9 mouse cellular contexts compared by ENCODE assay signal in the genomic region with DNA sequence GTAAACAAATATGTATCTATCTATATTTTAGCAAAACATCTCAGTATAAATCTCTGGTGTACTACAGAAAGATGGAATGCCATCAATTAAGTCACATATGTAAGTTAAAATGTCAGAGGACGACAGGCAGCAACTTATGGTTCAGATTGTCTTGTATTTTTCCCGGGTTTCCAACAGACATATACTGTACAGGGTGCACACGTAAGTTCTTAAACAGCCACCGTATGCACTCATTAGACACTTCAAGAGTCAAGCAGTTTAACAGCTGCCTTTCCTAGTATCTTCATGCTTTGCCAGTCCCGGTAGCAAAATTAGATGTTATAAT. TPM values are rescaled to one million over a fixed set of nuclear protein-coding genes. Genes with fewer than 3 reads are reported as not detected.
A peak's percentile ranks its signal among the peaks of the same experiment; 100 is the strongest.
DNase-seq lines count a peak whose midpoint lies in the region; ATAC-seq and TF ChIP-seq lines count a peak whose summit lies in the region.
"Had no signal": no experiment of that assay in that cellular context is flagged by ENCODE, and none has a peak within 500 bp of the region (broad histone marks: within the 10 kb centered on the region; RNA-seq: fewer than 3 reads in every experiment).

No protein-coding gene starts in this region.

- TF ChIP-seq POLR2A in lung, adult 2 months (IDR thresholded peaks at IDR 0.05; ENCODE audit: borderline replicate concordance, extremely low read depth, low read depth, low read length), result no peak

- peak; percentile 72; the same call in 1 of the 2 replicates for ATAC-seq in lung, embryonic 14.5 days (ENCODE audit: insufficient read depth)
- ATAC-seq in limb, embryonic 11.5 days (ENCODE audit: insufficient number of reproducible peaks, low FRiP score, low TSS enrichment, low read depth), result peak; percentile 82
- peak; percentile 82 for ATAC-seq in neural tube, embryonic 14.5 days (ENCODE audit: low read depth)
- ATAC-seq in erythroblast, adult 5-6 weeks (replicated peaks; ENCODE audit: low FRiP score, poor library complexity, severe bottlenecking), result no peak

- no peak for TF ChIP-seq CTCF in lung, embryonic 14.5 days (IDR thresholded peaks at IDR 0.05; ENCODE audit: low read depth)
- TF ChIP-seq CTCF in lung, adult 2 months (IDR thresholded peaks at IDR 0.05; ENCODE audit: insufficient read depth, low read length), result no peak

- peak overlapping the region; percentile 56 for H3K4me2 ChIP-seq in lung, embryonic 14.5 days
- H3K4me2 ChIP-seq in limb, embryonic 11.5 days (ENCODE audit: low read depth, severe bottlenecking), result peak overlapping the region; percentile 42
- peak overlapping the region; percentile 56 for H3K4me2 ChIP-seq in neural tube, embryonic 14.5 days (ENCODE audit: low read depth, low read length)

- no peaks in the 10 kb centered on the region for H3K9me3 ChIP-seq in lung, embryonic 14.5 days (ENCODE audit: low read depth, low read length)
- no peaks in the 10 kb centered on the region for H3K9me3 ChIP-seq in forebrain, embryonic 10.5 days
- no peaks in the 10 kb centered on the region for H3K9me3 ChIP-seq in limb, embryonic 11.5 days (ENCODE audit: control insufficient read depth, low read length)
- H3K9me3 ChIP-seq in neural tube, embryonic 14.5 days (ENCODE audit: control insufficient read depth, low read length), result no peaks in the 10 kb centered on the region

- peak overlapping the region; percentile 18 for H3K4me3 ChIP-seq in lung, embryonic 14.5 days (ENCODE audit: low read depth, low read length)
- no peak overlapping the region for H3K4me3 ChIP-seq in lung, adult 2 months (replicated peaks; ENCODE audit: extremely low read depth, low read depth, low read length)
- H3K4me3 ChIP-seq in forebrain, embryonic 10.5 days, result peak overlapping the region; percentile 50
- no peak overlapping the region for H3K4me3 ChIP-seq in limb, embryonic 11.5 days (ENCODE audit: low read depth, low read length)
- H3K4me3 ChIP-seq in neural tube, embryonic 14.5 days (ENCODE audit: low read depth, low read length), result peak overlapping the region; percentile 32

- no peaks in the 10 kb centered on the region for H3K4me1 ChIP-seq in lung, embryonic 14.5 days (ENCODE audit: insufficient read depth)
- H3K4me1 ChIP-seq in lung, adult 2 months (ENCODE audit: control insufficient read depth, insufficient read depth, low read length), result peaks cover 3% of the 10 kb centered on the region
- peaks cover 9% of the 10 kb centered on the region for H3K4me1 ChIP-seq in forebrain, embryonic 10.5 days
- H3K4me1 ChIP-seq in limb, embryonic 11.5 days (ENCODE audit: control insufficient read depth, insufficient read depth, low read length), result no peaks in the 10 kb centered on the region
- no peaks in the 10 kb centered on the region for H3K4me1 ChIP-seq in neural tube, embryonic 14.5 days (ENCODE audit: control insufficient read depth, insufficient read depth, low read length)

- no peaks in the 10 kb centered on the region for H3K36me3 ChIP-seq in lung, embryonic 14.5 days (ENCODE audit: insufficient read depth)
- H3K36me3 ChIP-seq in forebrain, embryonic 10.5 days (replicated peaks), result no peaks in the 10 kb centered on the region
- H3K36me3 ChIP-seq in limb, embryonic 11.5 days (ENCODE audit: control insufficient read depth, insufficient read depth, low read length), result no peaks in the 10 kb centered on the region
- H3K36me3 ChIP-seq in neural tube, embryonic 14.5 days (ENCODE audit: control insufficient read depth, insufficient read depth, low read length), result no peaks in the 10 kb centered on the region

- DNase-seq in lung, embryonic 14.5 days, result no peak
- no peak for DNase-seq in lung, adult 2 months
- DNase-seq in forebrain, embryonic 10.5 days (ENCODE audit: extremely low spot score, low spot score), result no peak
- DNase-seq in limb, embryonic 11.5 days (ENCODE audit: low spot score), result no peak
- no peak for DNase-seq in thymus, postnatal 0 days (ENCODE audit: low spot score)
- no peak for DNase-seq in urinary bladder, postnatal 25 days (ENCODE audit: low spot score)

- no peaks in the 10 kb centered on the region for H3K27me3 ChIP-seq in lung, embryonic 14.5 days (ENCODE audit: insufficient read depth, low read length)
- peaks cover 8% of the 10 kb centered on the region; the same call in 1 of the 2 replicates for H3K27me3 ChIP-seq in forebrain, embryonic 10.5 days (ENCODE audit: poor library complexity, severe bottlenecking)
- no peaks in the 10 kb centered on the region for H3K27me3 ChIP-seq in limb, embryonic 11.5 days (ENCODE audit: control insufficient read depth, insufficient read depth, low read length)
- no peaks in the 10 kb centered on the region for H3K27me3 ChIP-seq in neural tube, embryonic 14.5 days (ENCODE audit: control insufficient read depth, insufficient read depth, low read length)

- no peak overlapping the region for H3K27ac ChIP-seq in lung, embryonic 14.5 days (ENCODE audit: low read depth)
- peak overlapping the region; percentile 53; the same call in 1 of the 2 replicates for H3K27ac ChIP-seq in forebrain, embryonic 10.5 days
- no peak overlapping the region for H3K27ac ChIP-seq in limb, embryonic 11.5 days (replicated peaks; ENCODE audit: low read depth, low read length)
- no peak overlapping the region for H3K27ac ChIP-seq in neural tube, embryonic 14.5 days (ENCODE audit: low read depth, low read length)
- H3K27ac ChIP-seq: macrophage had no signal

- no peak overlapping the region; the same call in 1 of the 2 replicates for H3K9ac ChIP-seq in lung, embryonic 14.5 days
- H3K9ac ChIP-seq in limb, embryonic 11.5 days (ENCODE audit: low read length), result no peak overlapping the region
- peak overlapping the region; percentile 39; the same call in 1 of the 2 replicates for H3K9ac ChIP-seq in neural tube, embryonic 14.5 days (replicated peaks; ENCODE audit: low read depth, low read length)

- 11% methylated on average over 5 of the region's 5 CpGs for WGBS in lung, embryonic 14.5 days
- WGBS in lung, adult 2 months, result 10% methylated on average over 5 of the region's 5 CpGs
- 42% methylated on average over 5 of the region's 5 CpGs for WGBS in forebrain, embryonic 10.5 days
- WGBS in limb, embryonic 11.5 days, result 33% methylated on average over 5 of the region's 5 CpGs
- WGBS in neural tube, embryonic 14.5 days, result 23% methylated on average over 5 of the region's 5 CpGs

RNA-seq across cellular contexts. Expression of gene Ms4a18, which starts 26.8 kb away (rescaled TPM):
- not detected in 2 replicates for polyA plus RNA-seq in lung, embryonic 14.5 days (2014; fragmentation: Nextera tagmentation; extraction: Ambion mirVana)
- polyA plus RNA-seq in lung, adult 2 months (2012; rRNA removed), result not detected in 2 replicates
- polyA plus RNA-seq in forebrain, embryonic 10.5 days (2016; fragmentation: Nextera tagmentation; extraction: Ambion mirVana), result not detected in 2 replicates
- polyA plus RNA-seq in limb, embryonic 11.5 days (2014; fragmentation: Nextera tagmentation; extraction: Ambion mirVana), result not detected in 2 replicates
- not detected in 2 replicates for polyA plus RNA-seq in neural tube, embryonic 14.5 days (2014; fragmentation: Nextera tagmentation; extraction: Ambion mirVana)
- not detected in 2 replicates for total RNA-seq in erythroblast, adult 5-6 weeks (2015; ENCODE audit: low replicate concordance)
- not detected in 2 replicates for total RNA-seq in erythroblast, adult 5-6 weeks (2017; ENCODE audit: low replicate concordance)
- 0.14 TPM in 1 of 2 replicates, not detected in the other for polyA plus RNA-seq in thymus, postnatal 0 days (2015; fragmentation: Nextera tagmentation; extraction: Ambion mirVana)
- polyA plus RNA-seq: macrophage had no signal

RNA-seq across cellular contexts. Expression of gene Ms4a8a, which starts 36.3 kb away (rescaled TPM):
- polyA plus RNA-seq in lung, embryonic 14.5 days (2014; fragmentation: Nextera tagmentation; extraction: Ambion mirVana), result 0.18 TPM in 1 of 2 replicates, not detected in the other
- polyA plus RNA-seq in lung, adult 2 months (2012; rRNA removed), result 15.4 and 18.5 TPM in 2 replicates
- polyA plus RNA-seq in forebrain, embryonic 10.5 days (2016; fragmentation: Nextera tagmentation; extraction: Ambion mirVana), result not detected in 2 replicates
- polyA plus RNA-seq in limb, embryonic 11.5 days (2014; fragmentation: Nextera tagmentation; extraction: Ambion mirVana), result not detected in 2 replicates
- not detected in 2 replicates for polyA plus RNA-seq in neural tube, embryonic 14.5 days (2014; fragmentation: Nextera tagmentation; extraction: Ambion mirVana)
- 5.4 and 9.6 TPM in 2 replicates for total RNA-seq in erythroblast, adult 5-6 weeks (2015; ENCODE audit: low replicate concordance)
- 0.34 and 5.2 TPM in 2 replicates for total RNA-seq in erythroblast, adult 5-6 weeks (2017; ENCODE audit: low replicate concordance)
- 0.19 and 0.38 TPM in 2 replicates for polyA plus RNA-seq in thymus, postnatal 0 days (2015; fragmentation: Nextera tagmentation; extraction: Ambion mirVana)

RNA-seq across cellular contexts. Expression of gene Ms4a15, which starts 51.6 kb away (rescaled TPM):
- polyA plus RNA-seq in lung, embryonic 14.5 days (2014; fragmentation: Nextera tagmentation; extraction: Ambion mirVana), result not detected in 2 replicates
- 1.8 and 2.3 TPM in 2 replicates for polyA plus RNA-seq in lung, adult 2 months (2012; rRNA removed)
- polyA plus RNA-seq in forebrain, embryonic 10.5 days (2016; fragmentation: Nextera tagmentation; extraction: Ambion mirVana), result 0.11 TPM in 1 of 2 replicates, not detected in the other
- 0.18 TPM in 1 of 2 replicates, not detected in the other for polyA plus RNA-seq in limb, embryonic 11.5 days (2014; fragmentation: Nextera tagmentation; extraction: Ambion mirVana)
- polyA plus RNA-seq in neural tube, embryonic 14.5 days (2014; fragmentation: Nextera tagmentation; extraction: Ambion mirVana), result not detected in 2 replicates
- total RNA-seq in erythroblast, adult 5-6 weeks (2015; ENCODE audit: low replicate concordance), result not detected in 2 replicates
- 1.5 TPM in 1 of 2 replicates, not detected in the other for total RNA-seq in erythroblast, adult 5-6 weeks (2017; ENCODE audit: low replicate concordance)
- polyA plus RNA-seq in thymus, postnatal 0 days (2015; fragmentation: Nextera tagmentation; extraction: Ambion mirVana), result not detected in 2 replicates
- polyA plus RNA-seq: macrophage had no signal

Comparison
In these comparisons a context has a peak if more than half of its experiments do, and no peak if none do; other contexts are left out.
1. H3K4me3 ChIP-seq: peak in lung, embryonic 14.5 days (single experiment), forebrain, embryonic 10.5 days (single experiment) and neural tube, embryonic 14.5 days (single experiment); none in lung, adult 2 months (single experiment) and limb, embryonic 11.5 days (single experiment).
2. RNA of gene Ms4a8a, which starts 36.3 kb away (polyA plus RNA-seq): 15.4 to 18.5 TPM in lung, adult 2 months; 0.19 to 0.38 TPM in thymus, postnatal 0 days, not detected in neural tube, embryonic 14.5 days, 0.18 TPM in lung, embryonic 14.5 days, not detected in forebrain, embryonic 10.5 days and not detected in limb, embryonic 11.5 days; every median in the first group is over 10 times any median in the second.
3. Peak in every context shown above with its lines, with median percentiles within 50 percentile points of each other: H3K4me2 ChIP-seq.